Mouse (Mus musculus) heart, adult 2 months (tissue): ENCODE results near the gene Trem1. TPM values are rescaled to one million over a fixed set of nuclear protein-coding genes. Genes with fewer than 3 reads are reported as not detected.

ENCODE experiments used
- DNase-seq, 2 experiments: peaks; one replicate each; pipeline ENCODE4 v3.0.0; 2021
- H3K27ac ChIP-seq: fragments of 200-600 bp; 2 replicates; pipeline ENCODE4 v1.8.1; 2022
- H3K27me3 ChIP-seq: fragments of 200-500 bp; 2 replicates; pipeline ENCODE4 v1.6.1; 2012; ENCODE audit warnings: mild to moderate bottlenecking, low read length, inconsistent platforms, mixed read lengths; ENCODE audit not compliant: control insufficient read depth, insufficient read depth
- H3K36me3 ChIP-seq: fragments of 200-500 bp; 2 replicates; pipeline ENCODE4 v1.6.1; 2012; ENCODE audit warnings: low read length, inconsistent platforms; ENCODE audit not compliant: control insufficient read depth, insufficient read depth
- H3K4me1 ChIP-seq: fragments of 200-500 bp; 2 replicates; pipeline ENCODE4 v1.6.1; 2011; ENCODE audit warnings: low read length; ENCODE audit not compliant: control insufficient read depth, insufficient read depth
- H3K4me3 ChIP-seq: fragments of 200-600 bp; 2 replicates; pipeline ENCODE4 v1.8.1; 2022
- H3K79me2 ChIP-seq: fragments of 200-500 bp; replicated peaks from 2 replicates; pipeline ENCODE4 v1.6.1; 2012; ENCODE audit warnings: mild to moderate bottlenecking, inconsistent platforms, low read length, moderate library complexity, mixed read lengths; ENCODE audit not compliant: control insufficient read depth, insufficient read depth
- H3K9ac ChIP-seq: fragments of 200-500 bp; 2 replicates; pipeline ENCODE4 v1.6.1; 2012; ENCODE audit warnings: low read depth, mild to moderate bottlenecking, control low read depth, inconsistent platforms, low read length, mixed read lengths
- CTCF ChIP-seq: fragments of 200-600 bp; IDR thresholded peaks from 2 replicates; pipeline ENCODE4 v1.8.1; 2022; ENCODE audit warnings: antibody characterized with exemption, mild to moderate bottlenecking, moderate library complexity
- EP300 ChIP-seq: fragments of 200-500 bp; IDR thresholded peaks from 2 replicates; pipeline ENCODE4 v1.6.1; 2011; ENCODE audit warnings: low read depth, low read length, control low read depth; ENCODE audit not compliant: insufficient read depth
- POLR2A ChIP-seq: fragments of 200-500 bp; IDR thresholded peaks from 2 replicates; pipeline ENCODE4 v1.6.1; 2011; ENCODE audit warnings: mild to moderate bottlenecking, low read depth, low read length, control low read depth; ENCODE audit not compliant: insufficient read depth
- WGBS: fragments of 180-500 bp; shearing (Covaris S2); methylation state at CpG from one replicate; pipeline ENCODE4 v1.1.7; 2018; 5-methylcytosine and 5-hydroxymethylcytosine counted together
- intact Hi-C: fragments of 180-260 bp; cut with DNase I; formaldehyde crosslinking; loops from one replicate; pipeline ENCODE4 v1.15.1; 2025
- polyA plus RNA-seq: library from polyadenylated mRNA; depleted of rRNA; stranded (reverse); fragments of >200 nt; gene quantifications from 2 replicates; pipeline ENCODE4 v1.2.3, GENCODE M21; 2012
- total RNA-seq, 2 experiments: library from RNA; stranded (reverse); gene quantifications; 2 replicates each; pipeline ENCODE4 v1.2.3; 2021

Gene Trem1
- total and polyA plus RNA-seq, 3 experiments, result 0.10 TPM; not detected in 1

GRCm38 (mm10) chr17:48247221-48247928, 14.8 kb downstream of the Trem1 start, which contains the start of gene Trem3:
Trem3 (plus strand) TSS chr17:48247777.
- DNase-seq, result peak; percentile 22 to 48
- intact Hi-C loops, result no loop called here
- 75% methylated on average over 11 of the region's 11 CpGs for WGBS
- no peaks in the 10 kb centered on the region for H3K79me2 ChIP-seq
- H3K27me3 ChIP-seq, result no peaks in the 10 kb centered on the region
- H3K27ac ChIP-seq, result no peak within 1 kb of the TSS
- H3K4me1 ChIP-seq, result no peaks in the 10 kb centered on the region
- no peak within 1 kb of the TSS for H3K9ac ChIP-seq
- H3K4me3 ChIP-seq, result no peak within 1 kb of the TSS
- no peaks in the 10 kb centered on the region for H3K36me3 ChIP-seq
- TF ChIP-seq CTCF (no peak), POLR2A (no peak), EP300 (no peak)

DNA sequence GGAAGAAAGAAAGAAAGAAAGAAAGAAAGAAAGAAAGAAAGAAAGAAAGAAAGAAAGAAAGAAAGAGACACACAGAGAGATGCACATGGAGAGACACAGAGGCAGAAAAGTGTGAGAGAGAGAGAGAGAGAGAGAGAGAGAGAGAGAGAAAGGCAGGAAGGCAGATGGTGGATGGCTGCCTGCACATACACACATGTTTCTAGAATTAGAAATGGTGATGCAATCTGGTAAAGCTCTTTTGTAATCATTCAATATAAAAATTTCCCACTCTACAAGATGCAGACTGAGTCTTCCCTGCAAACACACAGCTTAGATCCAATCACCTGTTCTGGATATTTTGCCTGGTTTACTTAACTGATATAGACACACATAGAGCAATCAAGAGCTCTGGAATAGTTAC, 16.5 kb downstream of the Trem1 start:
- TF ChIP-seq EP300, result no peak
- TF ChIP-seq CTCF, result no peak
- no peak for TF ChIP-seq POLR2A
- Histone ChIP-seq H3K4me1 (no peaks in the 10 kb centered on the region), H3K27ac (no peak overlapping the region), H3K27me3 (no peaks in the 10 kb centered on the region), H3K9ac (no peak overlapping the region), H3K4me3 (no peak overlapping the region), H3K36me3 (no peaks in the 10 kb centered on the region), H3K79me2 (no peaks in the 10 kb centered on the region)
- DNase-seq, result no peak
- intact Hi-C loops, result no loop called here

DNA sequence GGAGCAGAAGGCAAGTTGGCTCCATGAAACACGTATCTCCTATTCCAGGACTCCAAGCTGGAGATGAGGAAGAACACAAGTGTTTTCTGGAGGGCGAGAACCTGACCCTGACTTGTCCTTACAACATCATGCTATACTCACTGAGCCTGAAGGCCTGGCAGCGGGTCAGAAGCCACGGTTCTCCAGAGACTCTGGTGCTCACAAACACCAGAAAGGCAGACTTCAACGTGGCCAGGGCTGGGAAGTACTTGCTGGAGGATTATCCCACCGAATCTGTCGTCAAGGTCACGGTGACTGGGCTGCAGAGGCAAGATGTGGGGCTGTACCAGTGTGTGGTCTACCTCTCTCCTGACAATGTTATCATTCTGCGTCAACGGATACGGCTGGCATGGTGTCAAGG, 16.9 kb downstream of the Trem1 start:
- Histone ChIP-seq H3K36me3 (no peaks in the 10 kb centered on the region), H3K79me2 (no peaks in the 10 kb centered on the region), H3K27me3 (no peaks in the 10 kb centered on the region), H3K4me1 (no peaks in the 10 kb centered on the region), H3K4me3 (no peak overlapping the region), H3K27ac (no peak overlapping the region), H3K9ac (no peak overlapping the region)
- 66% methylated on average over 11 of the region's 11 CpGs for WGBS
- intact Hi-C loops, result no loop called here
- TF ChIP-seq POLR2A, result no peak
- no peak for TF ChIP-seq EP300
- TF ChIP-seq CTCF, result no peak
- DNase-seq, result no peak

DNA sequence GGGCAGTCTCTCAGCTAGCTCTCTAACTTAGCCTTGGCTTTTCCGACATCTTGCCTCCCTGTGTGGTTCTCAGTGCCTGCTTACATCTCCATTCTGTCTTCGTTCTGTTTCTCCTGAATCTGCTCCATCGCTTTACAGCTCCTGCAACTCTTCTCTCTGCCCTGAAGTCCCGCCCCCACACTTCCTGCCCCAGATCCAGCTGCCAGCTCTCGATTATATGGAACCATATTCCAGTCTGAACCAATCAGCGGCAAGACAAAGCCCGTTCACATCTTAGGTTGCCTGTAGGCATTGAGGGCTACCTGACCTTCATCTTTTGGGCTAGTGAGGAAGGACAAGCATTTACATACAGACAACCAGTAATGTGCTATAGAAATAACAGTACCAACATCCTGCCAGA, 18.1 kb downstream of the Trem1 start:
- H3K27ac ChIP-seq, result no peak overlapping the region
- intact Hi-C loops, result no loop called here
- H3K4me1 ChIP-seq, result no peaks in the 10 kb centered on the region
- no peak overlapping the region for H3K4me3 ChIP-seq
- no peaks in the 10 kb centered on the region for H3K79me2 ChIP-seq
- TF ChIP-seq EP300, result no peak
- no peak for TF ChIP-seq POLR2A
- no peak for TF ChIP-seq CTCF
- no peaks in the 10 kb centered on the region for H3K36me3 ChIP-seq
- H3K27me3 ChIP-seq, result no peaks in the 10 kb centered on the region
- H3K9ac ChIP-seq, result no peak overlapping the region
- DNase-seq, result no peak
- WGBS, result 84% methylated on average over 7 of the region's 7 CpGs

DNA sequence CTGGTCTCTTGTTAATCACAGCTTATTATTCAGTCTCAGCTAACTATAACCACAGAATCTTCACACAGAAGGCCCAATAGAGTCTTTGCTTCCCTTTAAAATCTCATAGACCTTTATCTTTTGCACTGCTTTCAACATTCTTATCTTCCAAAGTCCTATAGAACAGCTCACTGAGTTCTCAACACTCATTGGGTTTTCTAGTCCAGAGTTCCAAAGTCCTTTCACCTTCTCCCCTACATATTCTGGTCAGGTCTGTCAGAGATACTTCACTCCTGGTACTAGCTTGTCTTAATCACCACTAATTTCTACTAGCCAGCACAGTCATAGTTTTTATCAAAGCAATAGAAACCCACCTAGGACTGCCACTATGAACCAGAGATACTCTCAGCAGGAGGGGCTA, 24.0 kb downstream of the Trem1 start:
- no peaks in the 10 kb centered on the region for H3K36me3 ChIP-seq
- intact Hi-C loops, result no loop called here
- no peak for DNase-seq
- H3K27ac ChIP-seq, result no peak overlapping the region
- H3K27me3 ChIP-seq, result no peaks in the 10 kb centered on the region
- H3K4me3 ChIP-seq, result no peak overlapping the region
- TF ChIP-seq EP300, result no peak
- no peak for TF ChIP-seq POLR2A
- no peak for TF ChIP-seq CTCF
- H3K9ac ChIP-seq, result no peak overlapping the region
- H3K4me1 ChIP-seq, result no peaks in the 10 kb centered on the region
- H3K79me2 ChIP-seq, result no peaks in the 10 kb centered on the region

- Histone ChIP-seq H3K79me2 (no peaks in the 10 kb centered on the region), H3K4me3 (no peak overlapping the region), H3K4me1 (no peaks in the 10 kb centered on the region), H3K27ac (no peak overlapping the region), H3K27me3 (no peaks in the 10 kb centered on the region), H3K9ac (no peak overlapping the region), H3K36me3 (no peaks in the 10 kb centered on the region)
- 52% methylated on average over 2 of the region's 2 CpGs for WGBS
- intact Hi-C loops, result no loop called here
- no peak for TF ChIP-seq EP300
- no peak for TF ChIP-seq POLR2A
- TF ChIP-seq CTCF, result no peak
- DNase-seq, result no peak
These were observed 29.3 kb downstream of the Trem1 start for GRCm38 (mm10) chr17:48261868-48262267.
